Mouse (Mus musculus) hematopoietic stem cell, adult 5-6 weeks (primary cell): ENCODE data around the gene Zfp704. TPM values are rescaled to one million over a fixed set of nuclear protein-coding genes. Genes with fewer than 3 reads are reported as not detected.

Source experiments
- ATAC-seq, 2 experiments: fragments of 125-278 bp in 1 of 2; replicated peaks in 1 of 2; 2 replicates each; pipeline ENCODE4 v1.8.0; 2016 to 2017; ENCODE audit warnings: inconsistent platforms in 2 of 2, mild to moderate bottlenecking in 2 of 2, moderate number of reproducible peaks in 2 of 2, low read depth in 1 of 2, moderate TSS enrichment in 1 of 2; ENCODE audit not compliant: low FRiP score in 2 of 2, poor library complexity in 2 of 2, severe bottlenecking in 2 of 2, insufficient read depth in 1 of 2, low TSS enrichment in 1 of 2
- total RNA-seq: library from RNA; stranded (forward); fragments of 172-1452, 232-1000 nt; gene quantifications from 2 replicates; pipeline ENCODE4 v1.2.3, GENCODE M21; 2017

Zfp704 gene
- total RNA-seq, 1 experiment from 2014 or later, result 16.3 TPM

- no peak for ATAC-seq
Measured at GRCm38 (mm10) chr3:9543463-9543862, 66.4 kb downstream of the Zfp704 start.

GRCm38 (mm10) chr3:9541561-9541960 lies 68.3 kb downstream of the Zfp704 start:
- ATAC-seq, result no peak

GRCm38 (mm10) chr3:9538510-9538909 lies 71.4 kb downstream of the Zfp704 start:
- no peak for ATAC-seq

- ATAC-seq, result no peak
Measured at GRCm38 (mm10) chr3:9537889-9538288, 72.0 kb downstream of the Zfp704 start.

GRCm38 (mm10) chr3:9530097-9530780 lies 79.6 kb downstream of the Zfp704 start:
- no peak for ATAC-seq

GRCm38 (mm10) chr3:9524429-9524828 lies 85.5 kb downstream of the Zfp704 start:
- ATAC-seq, result 0 out of 4 replicates have a peak, but pooled peaks of 1 of the 2 experiments have one; percentile 25

GRCm38 (mm10) chr3:9523081-9523932 lies 86.6 kb downstream of the Zfp704 start:
- ATAC-seq, result no peak

GRCm38 (mm10) chr3:9522009-9522408 lies 87.9 kb downstream of the Zfp704 start:
- no peak for ATAC-seq

GRCm38 (mm10) chr3:9520728-9521054 lies 89.2 kb downstream of the Zfp704 start:
- peak in 1 of 2 experiments; percentile 34; a peak in 1 of 4 replicates for ATAC-seq

GRCm38 (mm10) chr3:9520051-9520727 lies 89.7 kb downstream of the Zfp704 start:
- ATAC-seq, result peak; percentile 88

GRCm38 (mm10) chr3:9519491-9519890 lies 90.4 kb downstream of the Zfp704 start:
- ATAC-seq, result no peak

- ATAC-seq, result no peak
Measured at GRCm38 (mm10) chr3:9518936-9519335, 90.9 kb downstream of the Zfp704 start.

GRCm38 (mm10) chr3:9516119-9516855 lies 93.6 kb downstream of the Zfp704 start:
- no peak for ATAC-seq

GRCm38 (mm10) chr3:9515527-9515926 lies 94.4 kb downstream of the Zfp704 start:
- no peak for ATAC-seq

- no peak for ATAC-seq
Measured at GRCm38 (mm10) chr3:9513703-9514110, 96.2 kb downstream of the Zfp704 start.

- no peak for ATAC-seq
Measured at GRCm38 (mm10) chr3:9512199-9512598, 97.7 kb downstream of the Zfp704 start.

GRCm38 (mm10) chr3:9505692-9506211 lies 104.1 kb downstream of the Zfp704 start:
- peak; percentile 42 to 66 for ATAC-seq
